Mouse (Mus musculus) limb, embryonic 13.5 days (tissue): ENCODE results near the gene Fam171a1. TPM values are rescaled to one million over a fixed set of nuclear protein-coding genes. Genes with fewer than 3 reads are reported as not detected.

Source experiments
- ATAC-seq: fragments of 200-750 bp; cut with Nextera tagmentation; 2 replicates; pipeline ENCODE4 v1.8.0; 2017; ENCODE audit warnings: low read depth, moderate number of reproducible peaks, moderate TSS enrichment; ENCODE audit not compliant: low FRiP score
- H3K27ac ChIP-seq: fragments of 300-500 bp; sonication (generic); 2 replicates; pipeline ENCODE4 v1.5.1; 2015; ENCODE audit warnings: inconsistent platforms, mild to moderate bottlenecking, moderate library complexity
- H3K27me3 ChIP-seq: fragments of 300-500 bp; sonication (generic); 2 replicates; pipeline ENCODE4 v1.6.1; 2015; ENCODE audit warnings: mild to moderate bottlenecking, inconsistent platforms
- H3K36me3 ChIP-seq: fragments of 300-500 bp; sonication (generic); 2 replicates; pipeline ENCODE4 v1.6.1; 2015; ENCODE audit warnings: inconsistent platforms, mild to moderate bottlenecking, moderate library complexity
- H3K4me1 ChIP-seq: fragments of 300-500 bp; sonication (generic); 2 replicates; pipeline ENCODE4 v1.6.1; 2015; ENCODE audit warnings: inconsistent platforms
- H3K4me2 ChIP-seq: fragments of 300-500 bp; sonication (generic); replicated peaks from 2 replicates; pipeline ENCODE4 v1.6.1; 2015; ENCODE audit warnings: inconsistent platforms, mild to moderate bottlenecking, moderate library complexity
- H3K4me3 ChIP-seq: fragments of 300-500 bp; sonication (generic); 2 replicates; pipeline ENCODE4 v1.5.1; 2015; ENCODE audit warnings: moderate library complexity, mild to moderate bottlenecking, inconsistent platforms
- H3K9ac ChIP-seq: fragments of 300-500 bp; sonication (generic); 2 replicates; pipeline ENCODE4 v1.6.1; 2015; ENCODE audit warnings: mild to moderate bottlenecking, inconsistent platforms
- H3K9me3 ChIP-seq: fragments of 300-500 bp; sonication (generic); 2 replicates; pipeline ENCODE4 v1.6.1; 2016; ENCODE audit warnings: inconsistent platforms
- WGBS: fragments of 180-500 bp; shearing (Covaris S2); methylation state at CpG from one replicate; pipeline ENCODE4 v1.1.7; 2015; 5-methylcytosine and 5-hydroxymethylcytosine counted together
- polyA plus RNA-seq: library from polyadenylated mRNA; unstranded; fragments of >200 nt; fragmentation: Nextera tagmentation; extraction: Ambion mirVana; gene quantifications from 2 replicates; pipeline ENCODE4 v1.2.1, GENCODE M21; 2015

The Fam171a1 gene
- polyA plus RNA-seq, 1 experiment from 2014 or later: 35.6 TPM

- peak; percentile 93 for ATAC-seq
- peak overlapping the region; percentile 86 for H3K27ac ChIP-seq
- no peaks in the 10 kb centered on the region for H3K36me3 ChIP-seq
- 0% methylated on average over 83 of the region's 93 CpGs for WGBS
- H3K4me3 ChIP-seq: peak overlapping the region; percentile 88
- no peaks in the 10 kb centered on the region for H3K9me3 ChIP-seq
- peak overlapping the region; percentile 96 for H3K9ac ChIP-seq
- H3K27me3 ChIP-seq: no peaks in the 10 kb centered on the region
- peak overlapping the region; percentile 71 for H3K4me2 ChIP-seq
- H3K4me1 ChIP-seq: peaks cover 23% of the 10 kb centered on the region
These were observed 4.3 kb downstream of the Fam171a1 start for GRCm38 (mm10) chr2:3118203-3118941.

- Histone ChIP-seq H3K4me3 (peak overlapping the region; percentile 88), H3K27ac (no peak overlapping the region), H3K27me3 (no peaks in the 10 kb centered on the region), H3K9ac (peak overlapping the region; percentile 96), H3K36me3 (no peaks in the 10 kb centered on the region), H3K9me3 (no peaks in the 10 kb centered on the region), H3K4me2 (peak overlapping the region; percentile 71), H3K4me1 (peaks cover 22% of the 10 kb centered on the region)
- peak; percentile 17; the same call in 1 of the 2 replicates for ATAC-seq
- under 1% methylated on average over 13 of the region's 16 CpGs for WGBS
These were observed 4.9 kb downstream of the Fam171a1 start for GRCm38 (mm10) chr2:3118969-3119368.

- no peak for ATAC-seq
- Histone ChIP-seq H3K4me1 (peaks cover 21% of the 10 kb centered on the region), H3K27me3 (no peaks in the 10 kb centered on the region), H3K36me3 (no peaks in the 10 kb centered on the region), H3K4me2 (peak overlapping the region; percentile 71), H3K9me3 (no peaks in the 10 kb centered on the region), H3K9ac (peak overlapping the region; percentile 96), H3K27ac (no peak overlapping the region), H3K4me3 (peak overlapping the region; percentile 88)
- 28% methylated on average over 4 of the region's 4 CpGs for WGBS
These were observed 5.4 kb downstream of the Fam171a1 start for GRCm38 (mm10) chr2:3119371-3119935.

GRCm38 (mm10) chr2:3122571-3122970 is 8.5 kb downstream of the Fam171a1 start:
- Histone ChIP-seq H3K36me3 (no peaks in the 10 kb centered on the region), H3K9me3 (no peaks in the 10 kb centered on the region), H3K9ac (no peak overlapping the region), H3K27ac (no peak overlapping the region), H3K4me1 (peaks cover 26% of the 10 kb centered on the region), H3K4me2 (no peak overlapping the region), H3K27me3 (no peaks in the 10 kb centered on the region), H3K4me3 (no peak overlapping the region)
- no peak for ATAC-seq
- WGBS: 88% methylated on average over 4 of the region's 4 CpGs

GRCm38 (mm10) chr2:3127256-3127883 is 13.3 kb downstream of the Fam171a1 start:
- H3K4me2 ChIP-seq: no peak overlapping the region
- peaks cover 12% of the 10 kb centered on the region for H3K4me1 ChIP-seq
- no peaks in the 10 kb centered on the region for H3K36me3 ChIP-seq
- WGBS: 76% methylated on average over 4 of the region's 4 CpGs
- H3K4me3 ChIP-seq: no peak overlapping the region
- no peak overlapping the region for H3K9ac ChIP-seq
- H3K9me3 ChIP-seq: no peaks in the 10 kb centered on the region
- H3K27me3 ChIP-seq: no peaks in the 10 kb centered on the region
- ATAC-seq: no peak
- no peak overlapping the region for H3K27ac ChIP-seq

- no peak overlapping the region for H3K9ac ChIP-seq
These were observed 14.4 kb downstream of the Fam171a1 start for GRCm38 (mm10) chr2:3128344-3128871.

GRCm38 (mm10) chr2:3128910-3129309 is 14.9 kb downstream of the Fam171a1 start:
- Histone ChIP-seq H3K4me1 (peaks cover 15% of the 10 kb centered on the region), H3K9ac (no peak overlapping the region), H3K36me3 (no peaks in the 10 kb centered on the region), H3K4me2 (no peak overlapping the region), H3K27me3 (no peaks in the 10 kb centered on the region), H3K27ac (no peak overlapping the region), H3K9me3 (no peaks in the 10 kb centered on the region), H3K4me3 (no peak overlapping the region)
- no peak for ATAC-seq
- 51% methylated on average over 2 of the region's 2 CpGs for WGBS

More at GRCm38 (mm10) chr2:3128344-3128871, 14.4 kb downstream of the Fam171a1 start:
- ATAC-seq: no peak
- Histone ChIP-seq H3K9me3 (no peaks in the 10 kb centered on the region), H3K27ac (no peak overlapping the region), H3K27me3 (no peaks in the 10 kb centered on the region), H3K4me1 (peaks cover 15% of the 10 kb centered on the region), H3K36me3 (no peaks in the 10 kb centered on the region), H3K4me3 (no peak overlapping the region), H3K4me2 (no peak overlapping the region)
- WGBS: 67% methylated on average over 4 of the region's 4 CpGs

- no peak for ATAC-seq
- Histone ChIP-seq H3K27ac (no peak overlapping the region), H3K4me2 (no peak overlapping the region), H3K9me3 (no peaks in the 10 kb centered on the region), H3K4me1 (peaks cover 25% of the 10 kb centered on the region), H3K36me3 (no peaks in the 10 kb centered on the region), H3K27me3 (no peaks in the 10 kb centered on the region), H3K9ac (no peak overlapping the region), H3K4me3 (no peak overlapping the region)
- WGBS: 78% methylated on average over 9 of the region's 9 CpGs
These were observed 18.4 kb downstream of the Fam171a1 start for GRCm38 (mm10) chr2:3132473-3132872.

GRCm38 (mm10) chr2:3134580-3135296 is 20.7 kb downstream of the Fam171a1 start:
- 50% methylated on average over 12 of the region's 12 CpGs for WGBS
- Histone ChIP-seq H3K27ac (no peak overlapping the region), H3K9ac (no peak overlapping the region), H3K36me3 (no peaks in the 10 kb centered on the region), H3K9me3 (no peaks in the 10 kb centered on the region), H3K4me3 (no peak overlapping the region), H3K4me2 (no peak overlapping the region), H3K27me3 (no peaks in the 10 kb centered on the region), H3K4me1 (peaks cover 38% of the 10 kb centered on the region)
- ATAC-seq: no peak

GRCm38 (mm10) chr2:3135297-3135684 is 21.3 kb downstream of the Fam171a1 start:
- Histone ChIP-seq H3K36me3 (no peaks in the 10 kb centered on the region), H3K4me2 (no peak overlapping the region), H3K4me3 (no peak overlapping the region), H3K4me1 (peaks cover 38% of the 10 kb centered on the region), H3K27me3 (no peaks in the 10 kb centered on the region), H3K9ac (no peak overlapping the region), H3K27ac (no peak overlapping the region), H3K9me3 (no peaks in the 10 kb centered on the region)
- no peak for ATAC-seq
- WGBS: 44% methylated on average over 2 of the region's 2 CpGs

- ATAC-seq: no peak
- H3K27ac ChIP-seq: no peak overlapping the region; the same call in 1 of the 2 replicates
- no peak overlapping the region for H3K4me3 ChIP-seq
- no peaks in the 10 kb centered on the region for H3K27me3 ChIP-seq
- H3K36me3 ChIP-seq: no peaks in the 10 kb centered on the region
- no peak overlapping the region for H3K9ac ChIP-seq
- H3K4me1 ChIP-seq: peaks cover 35% of the 10 kb centered on the region
- no peaks in the 10 kb centered on the region for H3K9me3 ChIP-seq
- 52% methylated on average over 2 of the region's 2 CpGs for WGBS
- H3K4me2 ChIP-seq: no peak overlapping the region
These were observed 24.3 kb downstream of the Fam171a1 start for GRCm38 (mm10) chr2:3138308-3138707.

- Histone ChIP-seq H3K4me2 (no peak overlapping the region), H3K9me3 (no peaks in the 10 kb centered on the region), H3K4me1 (peaks cover 35% of the 10 kb centered on the region), H3K36me3 (no peaks in the 10 kb centered on the region), H3K27me3 (no peaks in the 10 kb centered on the region), H3K4me3 (no peak overlapping the region), H3K9ac (no peak overlapping the region), H3K27ac (no peak overlapping the region)
- 80% methylated on average over 2 of the region's 2 CpGs for WGBS
- no peak for ATAC-seq
These were observed 25.0 kb downstream of the Fam171a1 start for GRCm38 (mm10) chr2:3139065-3139464.
